Mouse (Mus musculus): ENCODE results near the gene Taf15. TPM values are rescaled to one million over a fixed set of nuclear protein-coding genes. Genes with fewer than 3 reads are reported as not detected.

Taf15 gene
- polyA plus RNA-seq, 1 experiment from 2014 or later = 12.1 TPM

GRCm38 (mm10) chr11:83461462-83462027, 11.3 kb upstream of the Taf15 start:
- no peak overlapping the region for H3K4me3 ChIP-seq
- H3K4me2 ChIP-seq = no peak overlapping the region
- no peaks in the 10 kb centered on the region for H3K9me3 ChIP-seq
- ATAC-seq (ENCODE audit: insufficient number of reproducible peaks, low FRiP score, low TSS enrichment, low read depth) = no peak
- H3K9ac ChIP-seq = no peak overlapping the region
- H3K36me3 ChIP-seq = no peaks in the 10 kb centered on the region
- H3K27me3 ChIP-seq = peaks cover 38% of the 10 kb centered on the region
- H3K4me1 ChIP-seq = peaks cover 24% of the 10 kb centered on the region
- H3K27ac ChIP-seq = no peak overlapping the region
- WGBS = 64% methylated on average over 10 of the region's 10 CpGs

DNA sequence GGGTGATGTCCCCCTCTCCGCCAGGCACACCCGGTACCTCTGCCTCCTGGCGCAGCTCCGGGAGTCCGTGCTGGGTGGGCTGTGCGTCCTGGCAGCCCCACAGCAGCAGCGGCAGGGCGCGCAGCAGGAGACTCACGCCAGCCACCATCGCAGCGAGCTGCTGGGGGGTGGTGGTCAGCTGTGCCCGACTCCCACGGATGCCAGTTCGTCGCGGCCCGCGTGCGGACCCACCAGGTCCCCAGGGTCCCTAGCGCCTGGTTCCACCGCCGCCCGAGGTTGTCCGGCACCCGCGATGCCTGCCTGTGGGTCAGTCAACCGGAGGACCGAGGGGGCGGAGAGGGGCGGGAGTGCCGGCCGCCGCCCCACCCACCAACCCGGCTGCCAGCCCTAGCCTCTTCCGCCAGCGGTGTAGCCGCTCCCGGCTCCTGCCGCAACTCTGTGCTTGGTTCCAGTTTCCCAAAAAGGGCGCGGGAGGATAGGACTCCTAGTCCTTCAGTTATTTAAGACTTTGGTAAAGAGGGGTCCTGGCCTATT, 10.1 kb upstream of the Taf15 start, which contains the start of gene Mmp28:
Mmp28 (minus strand) TSS at position 361 of the 534 bp plus-strand sequence.
- Histone ChIP-seq H3K9ac (peak within 1 kb of the TSS; percentile 38), H3K4me2 (peak within 1 kb of the TSS; percentile 76), H3K4me1 (peaks cover 34% of the 10 kb centered on the region), H3K27ac (no peak within 1 kb of the TSS), H3K27me3 (peaks cover 38% of the 10 kb centered on the region), H3K36me3 (no peaks in the 10 kb centered on the region), H3K4me3 (peak within 1 kb of the TSS; percentile 54), H3K9me3 (no peaks in the 10 kb centered on the region)
- WGBS = under 1% methylated on average over 38 of the region's 42 CpGs
- ATAC-seq (ENCODE audit: insufficient number of reproducible peaks, low FRiP score, low TSS enrichment, low read depth) = no peak

DNA sequence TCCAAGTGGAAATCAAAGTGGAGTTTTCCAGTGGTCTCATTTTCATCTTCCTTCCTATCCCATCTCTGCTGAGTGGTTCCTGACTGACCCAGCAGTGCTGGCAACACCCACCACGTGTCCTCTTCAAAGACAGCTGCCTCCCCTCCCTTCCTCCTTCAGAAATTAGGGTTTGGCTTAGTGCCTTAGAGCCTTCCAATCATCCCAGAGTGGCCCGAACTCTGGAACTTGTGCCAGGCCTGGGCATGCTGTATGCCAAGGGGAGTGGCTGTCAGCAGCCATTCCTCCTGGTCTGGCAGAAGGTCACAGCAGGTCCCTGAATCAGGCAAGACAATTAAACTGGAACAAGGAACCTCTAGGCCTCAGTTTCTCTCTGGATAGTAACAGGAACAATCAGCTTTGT, 6.9 kb upstream of the Taf15 start:
- ATAC-seq (ENCODE audit: insufficient number of reproducible peaks, low FRiP score, low TSS enrichment, low read depth) = no peak
- no peak overlapping the region for H3K4me3 ChIP-seq
- no peak overlapping the region for H3K27ac ChIP-seq
- peaks cover 29% of the 10 kb centered on the region for H3K4me1 ChIP-seq
- 19% methylated on average over 2 of the region's 2 CpGs for WGBS
- H3K9me3 ChIP-seq = no peaks in the 10 kb centered on the region
- H3K27me3 ChIP-seq = peaks cover 38% of the 10 kb centered on the region
- H3K9ac ChIP-seq = no peak overlapping the region
- H3K36me3 ChIP-seq = no peaks in the 10 kb centered on the region
- H3K4me2 ChIP-seq = no peak overlapping the region

DNA sequence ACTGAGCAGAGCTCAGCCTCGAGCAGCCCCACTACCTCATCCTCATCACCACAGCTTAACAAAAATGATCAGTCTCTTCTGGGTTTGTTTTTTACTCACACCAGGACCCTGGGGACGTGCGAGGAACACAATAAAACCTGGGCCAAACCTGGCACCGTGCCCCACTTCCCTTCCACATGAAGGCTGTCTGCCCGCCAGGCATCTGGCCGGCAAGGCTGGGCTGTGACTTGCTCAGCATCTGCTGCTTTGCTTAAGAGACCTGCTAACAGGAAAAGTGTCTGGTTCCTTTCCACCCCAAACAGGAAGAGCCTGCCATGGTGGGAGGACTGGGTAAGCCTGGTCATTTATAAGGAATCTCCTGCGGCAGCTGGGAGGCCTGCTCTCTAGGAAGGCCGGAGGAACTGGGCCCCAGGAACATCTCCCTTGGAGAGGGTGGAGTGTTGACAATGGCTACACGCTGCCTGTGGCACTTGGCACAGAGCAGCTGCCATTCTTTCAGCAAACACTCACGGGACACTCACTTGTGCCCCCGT, 5.7 kb upstream of the Taf15 start:
- peak; percentile 64; the same call in 1 of the 2 replicates for ATAC-seq (ENCODE audit: insufficient number of reproducible peaks, low FRiP score, low TSS enrichment, low read depth)

GRCm38 (mm10) chr11:83468765-83469164, 4.1 kb upstream of the Taf15 start:
- Histone ChIP-seq H3K9me3 (no peaks in the 10 kb centered on the region), H3K36me3 (no peaks in the 10 kb centered on the region), H3K4me1 (peaks cover 22% of the 10 kb centered on the region), H3K27ac (no peak overlapping the region), H3K9ac (no peak overlapping the region), H3K4me3 (no peak overlapping the region), H3K4me2 (no peak overlapping the region), H3K27me3 (peaks cover 15% of the 10 kb centered on the region; the same call in 1 of the 2 replicates)
- WGBS = 89% methylated on average over 3 of the region's 3 CpGs
- ATAC-seq (ENCODE audit: insufficient number of reproducible peaks, low FRiP score, low TSS enrichment, low read depth) = no peak

More for the DNA sequence above, 5.7 kb upstream of the Taf15 start:
- Histone ChIP-seq H3K9ac (no peak overlapping the region), H3K9me3 (no peaks in the 10 kb centered on the region), H3K36me3 (no peaks in the 10 kb centered on the region), H3K4me3 (no peak overlapping the region), H3K27ac (peak overlapping the region; percentile 43; the same call in 1 of the 2 replicates), H3K4me2 (no peak overlapping the region), H3K27me3 (peaks cover 30% of the 10 kb centered on the region; the same call in 1 of the 2 replicates), H3K4me1 (peaks cover 31% of the 10 kb centered on the region)
- 27% methylated on average over 11 of the region's 11 CpGs for WGBS

- Histone ChIP-seq H3K9me3 (no peaks in the 10 kb centered on the region), H3K9ac (no peak overlapping the region), H3K27me3 (no peaks in the 10 kb centered on the region), H3K4me2 (peak overlapping the region; percentile 57; the same call in 1 of the 2 replicates), H3K4me3 (peak overlapping the region; percentile 92; the same call in 1 of the 2 replicates), H3K36me3 (no peaks in the 10 kb centered on the region; the same call in 1 of the 2 replicates), H3K27ac (peak overlapping the region; percentile 97; the same call in 1 of the 2 replicates), H3K4me1 (peaks cover 20% of the 10 kb centered on the region)
- no peak for ATAC-seq (ENCODE audit: insufficient number of reproducible peaks, low FRiP score, low TSS enrichment, low read depth)
- WGBS = 62% methylated on average over 2 of the region's 2 CpGs
Measured at GRCm38 (mm10) chr11:83471766-83472165, 1.1 kb upstream of the Taf15 start.

DNA sequence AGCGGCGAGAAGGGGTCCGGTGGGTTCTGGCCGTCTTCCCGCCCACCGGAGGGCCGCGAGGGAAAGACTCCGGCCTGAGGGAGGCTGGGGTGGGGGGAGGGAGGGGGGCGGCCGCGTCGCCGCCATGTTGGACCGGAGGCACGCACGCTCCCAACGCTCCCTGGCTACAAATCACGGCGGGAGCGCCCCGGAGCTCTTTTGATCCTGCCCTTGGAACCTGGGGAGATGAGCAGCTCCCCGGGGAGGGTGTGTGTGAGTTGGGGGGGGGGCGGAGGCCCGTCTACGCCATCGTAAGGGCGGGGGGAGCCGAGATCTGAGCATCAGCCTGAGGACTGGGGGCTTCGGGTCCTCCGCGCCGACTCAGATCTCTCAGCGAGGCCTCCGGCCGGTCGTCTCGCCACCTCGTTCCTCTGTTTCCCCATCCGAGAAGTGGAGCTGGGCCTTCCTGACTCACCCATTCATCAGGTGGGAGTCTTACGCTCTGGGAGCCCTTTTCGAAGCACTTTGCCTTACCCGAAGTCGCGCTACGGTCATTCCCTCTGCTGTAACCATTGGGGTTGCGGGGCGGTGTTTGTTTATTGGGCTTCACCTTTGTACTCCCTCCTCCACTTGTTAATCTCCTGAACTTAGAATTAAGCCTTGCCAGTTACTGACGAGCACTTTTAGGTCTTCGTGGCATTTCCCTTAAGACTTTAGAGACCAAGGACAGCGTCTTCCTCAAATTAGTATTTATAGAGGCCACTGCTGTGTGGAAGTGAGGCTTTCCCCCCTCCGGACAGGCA, 540 bp downstream of the Taf15 start:
- Histone ChIP-seq H3K9me3 (no peaks in the 10 kb centered on the region), H3K27me3 (no peaks in the 10 kb centered on the region), H3K4me3 (peak overlapping the region; percentile 92), H3K9ac (peak overlapping the region; percentile 89), H3K4me2 (peak overlapping the region; percentile 72), H3K27ac (peak overlapping the region; percentile 97), H3K4me1 (peaks cover 12% of the 10 kb centered on the region), H3K36me3 (peaks cover 7% of the 10 kb centered on the region; the same call in 1 of the 2 replicates)
- WGBS = under 1% methylated on average over 43 of the region's 52 CpGs
- peak; percentile 86 for ATAC-seq (ENCODE audit: insufficient number of reproducible peaks, low FRiP score, low TSS enrichment, low read depth)

DNA sequence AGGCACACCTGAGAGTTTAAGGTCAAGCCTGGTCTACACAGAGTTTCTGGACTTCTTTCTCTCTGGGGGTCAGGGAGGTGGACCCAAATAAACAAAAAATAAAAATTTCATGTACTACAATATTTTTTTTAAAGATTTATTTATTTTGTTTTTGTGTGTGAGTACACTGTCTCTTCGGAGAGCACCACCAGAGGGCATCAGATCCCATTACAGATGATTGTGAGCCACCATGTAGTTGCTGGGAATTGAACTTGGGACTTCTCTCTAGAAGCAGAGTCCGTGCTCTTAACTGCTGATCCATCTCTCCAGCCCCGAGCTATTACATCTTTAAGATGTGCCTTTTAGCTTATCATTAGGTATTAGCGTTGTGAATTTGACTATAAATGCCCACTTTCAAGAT, 18.6 kb downstream of the Taf15 start:
- Histone ChIP-seq H3K9me3 (no peaks in the 10 kb centered on the region), H3K4me2 (no peak overlapping the region), H3K4me1 (no peaks in the 10 kb centered on the region), H3K27ac (no peak overlapping the region), H3K4me3 (no peak overlapping the region), H3K36me3 (peaks cover 25% of the 10 kb centered on the region; the same call in 1 of the 2 replicates), H3K27me3 (no peaks in the 10 kb centered on the region), H3K9ac (no peak overlapping the region)
- no peak for ATAC-seq (ENCODE audit: insufficient number of reproducible peaks, low FRiP score, low TSS enrichment, low read depth)
- WGBS = 86% methylated on average over 4 of the region's 4 CpGs

- Histone ChIP-seq H3K4me1 (no peaks in the 10 kb centered on the region), H3K36me3 (peaks cover 16% of the 10 kb centered on the region; the same call in 1 of the 2 replicates), H3K27me3 (no peaks in the 10 kb centered on the region), H3K27ac (no peak overlapping the region), H3K4me3 (no peak overlapping the region), H3K9ac (no peak overlapping the region), H3K4me2 (no peak overlapping the region), H3K9me3 (no peaks in the 10 kb centered on the region)
- WGBS = 91% methylated on average over 2 of the region's 2 CpGs
- no peak for ATAC-seq (ENCODE audit: insufficient number of reproducible peaks, low FRiP score, low TSS enrichment, low read depth)
Measured at GRCm38 (mm10) chr11:83495571-83495970, 22.7 kb downstream of the Taf15 start.

GRCm38 (mm10) chr11:83504308-83504707, 31.4 kb downstream of the Taf15 start:
- no peak for ATAC-seq (ENCODE audit: insufficient number of reproducible peaks, low FRiP score, low TSS enrichment, low read depth)

DNA sequence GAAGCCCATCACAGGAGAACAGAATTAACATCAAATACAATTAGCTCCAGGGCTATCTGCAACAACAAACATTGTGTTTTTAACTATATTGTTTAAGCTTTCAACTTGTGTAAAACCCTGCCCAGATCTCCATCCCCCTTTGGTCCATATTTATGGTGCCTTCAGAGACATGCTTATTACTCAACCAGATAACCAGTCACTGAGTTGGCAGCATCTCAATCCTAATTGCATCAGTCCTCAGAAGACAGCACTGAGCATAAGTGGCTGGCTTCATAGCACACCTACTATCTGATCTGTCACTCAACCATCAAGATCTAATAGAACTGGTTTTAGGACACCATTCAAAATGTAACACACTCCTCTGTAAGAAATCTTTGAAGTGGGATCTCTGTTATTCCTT, 36.6 kb downstream of the Taf15 start:
- Histone ChIP-seq H3K9ac (no peak overlapping the region), H3K9me3 (no peaks in the 10 kb centered on the region), H3K27ac (no peak overlapping the region), H3K4me3 (no peak overlapping the region), H3K36me3 (peaks cover 27% of the 10 kb centered on the region), H3K4me2 (no peak overlapping the region), H3K4me1 (no peaks in the 10 kb centered on the region), H3K27me3 (no peaks in the 10 kb centered on the region)
- ATAC-seq (ENCODE audit: insufficient number of reproducible peaks, low FRiP score, low TSS enrichment, low read depth) = no peak

More at GRCm38 (mm10) chr11:83504308-83504707, 31.4 kb downstream of the Taf15 start:
- peaks cover 59% of the 10 kb centered on the region for H3K36me3 ChIP-seq
- 90% methylated on average over 5 of the region's 5 CpGs for WGBS
- H3K9me3 ChIP-seq = no peaks in the 10 kb centered on the region
- H3K9ac ChIP-seq = no peak overlapping the region
- no peaks in the 10 kb centered on the region for H3K4me1 ChIP-seq
- H3K4me3 ChIP-seq = no peak overlapping the region
- H3K27me3 ChIP-seq = no peaks in the 10 kb centered on the region
- H3K4me2 ChIP-seq = no peak overlapping the region
- no peak overlapping the region for H3K27ac ChIP-seq

DNA sequence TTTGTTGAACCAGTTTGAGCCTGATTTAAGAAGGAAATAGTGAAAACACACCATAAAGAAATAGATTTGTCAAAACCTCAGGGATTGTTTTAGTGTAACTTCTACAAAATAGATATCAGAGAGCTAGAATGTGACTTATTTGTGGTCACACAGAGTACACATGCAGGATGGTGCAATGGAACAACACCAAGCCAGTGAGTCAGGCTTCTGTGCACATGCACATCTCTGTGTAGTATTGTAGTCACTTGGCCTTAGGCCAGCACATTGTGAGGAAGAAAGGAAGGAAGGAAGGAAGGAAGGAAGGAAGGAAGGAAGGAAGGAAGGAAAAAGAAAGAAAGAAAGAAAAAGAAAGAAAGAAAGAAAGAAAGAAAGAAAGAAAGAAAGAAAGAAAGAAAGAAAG, 44.3 kb downstream of the Taf15 start:
- no peak overlapping the region for H3K4me3 ChIP-seq
- H3K36me3 ChIP-seq = no peaks in the 10 kb centered on the region; the same call in 1 of the 2 replicates
- no peak overlapping the region for H3K27ac ChIP-seq
- H3K4me2 ChIP-seq = no peak overlapping the region
- no peaks in the 10 kb centered on the region for H3K27me3 ChIP-seq
- H3K9ac ChIP-seq = no peak overlapping the region
- ATAC-seq (ENCODE audit: insufficient number of reproducible peaks, low FRiP score, low TSS enrichment, low read depth) = no peak
- H3K4me1 ChIP-seq = no peaks in the 10 kb centered on the region
- no peaks in the 10 kb centered on the region for H3K9me3 ChIP-seq
